Mouse (Mus musculus) intestine, embryonic 14.5 days (tissue): Measurements from ENCODE around the gene Eprs. TPM values are rescaled to one million over a fixed set of nuclear protein-coding genes. Genes with fewer than 3 reads are reported as not detected.
A peak's percentile ranks its signal among the peaks of the same experiment; 100 is the strongest.
"Not testable (repeated sequence)": the region's sequence is repeated elsewhere in the genome, so short reads cannot be mapped to it uniquely, and the experiment has no call there.

Experiments used
- ATAC-seq: fragments of 200-750 bp; cut with Nextera tagmentation; replicated peaks from 2 replicates; pipeline ENCODE4 v1.8.0; 2017; ENCODE audit warnings: low read depth, moderate number of reproducible peaks, moderate TSS enrichment, moderate library complexity; ENCODE audit not compliant: low FRiP score, low TSS enrichment
- DNase-seq: peaks from one replicate; pipeline ENCODE4 v3.0.0-alpha.2; 2018; ENCODE audit warnings: low spot score
- H3K27ac ChIP-seq: fragments of 300-500 bp; sonication (generic); 2 replicates; pipeline ENCODE4 v1.5.1; 2014; ENCODE audit warnings: low read depth, mild to moderate bottlenecking, control low read depth
- H3K27me3 ChIP-seq: fragments of 300-500 bp; sonication (generic); replicated peaks from 2 replicates; pipeline ENCODE4 v1.6.1; 2014; ENCODE audit warnings: low read length, control low read depth; ENCODE audit not compliant: control insufficient read depth, insufficient read depth
- H3K36me3 ChIP-seq: fragments of 300-500 bp; sonication (generic); 2 replicates; pipeline ENCODE4 v1.6.1; 2014; ENCODE audit warnings: low read length, control low read depth; ENCODE audit not compliant: control insufficient read depth, insufficient read depth
- H3K4me1 ChIP-seq: fragments of 300-500 bp; sonication (generic); replicated peaks from 2 replicates; pipeline ENCODE4 v1.6.1; 2014; ENCODE audit warnings: low read length, control low read depth, mixed read lengths; ENCODE audit not compliant: control insufficient read depth, insufficient read depth
- H3K4me2 ChIP-seq: fragments of 300-500 bp; sonication (generic); 2 replicates; pipeline ENCODE4 v1.6.1; 2014; ENCODE audit warnings: low read length
- H3K4me3 ChIP-seq: fragments of 300-500 bp; sonication (generic); 2 replicates; pipeline ENCODE4 v1.5.1; 2014; ENCODE audit warnings: low read depth, low read length, control low read depth, mixed read lengths
- H3K9ac ChIP-seq: fragments of 300-500 bp; sonication (generic); 2 replicates; pipeline ENCODE4 v1.6.1; 2014; ENCODE audit warnings: mild to moderate bottlenecking, low read length
- H3K9me3 ChIP-seq: fragments of 300-500 bp; sonication (generic); 2 replicates; pipeline ENCODE4 v1.6.1; 2016; ENCODE audit warnings: low read length, control low read depth; ENCODE audit not compliant: control insufficient read depth
- WGBS: fragments of 180-500 bp; shearing (Covaris S2); extraction: QIAGEN DNeasy Blood & Tissue Kit; methylation state at CpG from one replicate; pipeline ENCODE4 v1.1.7; 2014; 5-methylcytosine and 5-hydroxymethylcytosine counted together
- polyA plus RNA-seq: library from polyadenylated mRNA; unstranded; fragments of >200 nt; fragmentation: Nextera tagmentation; extraction: Ambion mirVana; gene quantifications from 2 replicates; pipeline ENCODE4 v1.2.1, GENCODE M21; 2014

Eprs gene
- 143 and 149 TPM in 2 replicates for polyA plus RNA-seq

GRCm38 (mm10) chr1:185362677-185363520 is at the start of gene Eprs:
Gene Eprs, plus strand, starts transcription at chr1:185363044.
- Histone ChIP-seq H3K4me3 (peak within 1 kb of the TSS; percentile 90), H3K4me1 (peaks cover 21% of the 10 kb centered on the region), H3K27ac (peak within 1 kb of the TSS; percentile 93), H3K9me3 (no peaks in the 10 kb centered on the region), H3K4me2 (peak within 1 kb of the TSS; percentile 83), H3K36me3 (peaks cover 19% of the 10 kb centered on the region), H3K27me3 (no peaks in the 10 kb centered on the region), H3K9ac (peak within 1 kb of the TSS; percentile 90)
- WGBS, result under 1% methylated on average over 89 of the region's 92 CpGs
- ATAC-seq (peak; percentile 95), DNase-seq (peak; percentile 99)

GRCm38 (mm10) chr1:185314546-185314945 is 48.3 kb upstream of the Eprs start:
- Histone ChIP-seq H3K4me3 (no peak overlapping the region), H3K4me2 (no peak overlapping the region), H3K9me3 (no peaks in the 10 kb centered on the region), H3K4me1 (no peaks in the 10 kb centered on the region), H3K27ac (no peak overlapping the region), H3K9ac (no peak overlapping the region), H3K27me3 (no peaks in the 10 kb centered on the region), H3K36me3 (peaks cover 68% of the 10 kb centered on the region)
- 92% methylated on average over 4 of the region's 4 CpGs for WGBS
- ATAC-seq (no peak), DNase-seq (no peak)

GRCm38 (mm10) chr1:185315846-185316568 is 46.8 kb upstream of the Eprs start:
- DNase-seq (no peak), ATAC-seq (no peak)
- 91% methylated on average over 16 of the region's 16 CpGs for WGBS
- no peak overlapping the region for H3K9ac ChIP-seq
- H3K9me3 ChIP-seq, result no peaks in the 10 kb centered on the region
- H3K4me1 ChIP-seq, result no peaks in the 10 kb centered on the region
- no peaks in the 10 kb centered on the region for H3K27me3 ChIP-seq
- no peak overlapping the region for H3K4me2 ChIP-seq
- H3K36me3 ChIP-seq, result peaks cover 79% of the 10 kb centered on the region
- no peak overlapping the region for H3K4me3 ChIP-seq
- H3K27ac ChIP-seq, result no peak overlapping the region

GRCm38 (mm10) chr1:185327754-185328345 is 35.0 kb upstream of the Eprs start:
- Histone ChIP-seq H3K36me3 (peaks cover 45% of the 10 kb centered on the region), H3K4me3 (peak overlapping the region; percentile 98), H3K9ac (peak overlapping the region; percentile 93), H3K4me2 (peak overlapping the region; percentile 77), H3K4me1 (peaks cover 15% of the 10 kb centered on the region)
- ATAC-seq, H3K9me3 ChIP-seq, H3K27me3 ChIP-seq, DNase-seq, H3K27ac ChIP-seq: not testable (repeated sequence)
- WGBS, result 62% methylated on average over 3 of the region's 3 CpGs

- DNase-seq (peak; percentile 96), ATAC-seq (peak; percentile 82)
- Histone ChIP-seq H3K27ac (peak within 1 kb of the TSS; percentile 92), H3K4me1 (peaks cover 21% of the 10 kb centered on the region), H3K4me3 (peak within 1 kb of the TSS; percentile 98), H3K9ac (peak within 1 kb of the TSS; percentile 93), H3K27me3 (no peaks in the 10 kb centered on the region), H3K9me3 (no peaks in the 10 kb centered on the region), H3K36me3 (peaks cover 34% of the 10 kb centered on the region), H3K4me2 (peak within 1 kb of the TSS; percentile 77)
- WGBS, result under 1% methylated on average over 76 of the region's 76 CpGs
Measured at GRCm38 (mm10) chr1:185328721-185329610, 33.9 kb upstream of the Eprs start, which contains the start of gene Iars2. Gene Iars2, minus strand, starts transcription at chr1:185329396.

- Histone ChIP-seq H3K9ac (no peak overlapping the region), H3K4me3 (peak overlapping the region; percentile 98; the same call in 1 of the 2 replicates), H3K36me3 (peaks cover 25% of the 10 kb centered on the region), H3K4me2 (peak overlapping the region; percentile 77; the same call in 1 of the 2 replicates), H3K27me3 (no peaks in the 10 kb centered on the region), H3K4me1 (peaks cover 21% of the 10 kb centered on the region), H3K9me3 (no peaks in the 10 kb centered on the region), H3K27ac (no peak overlapping the region)
- ATAC-seq (no peak), DNase-seq (no peak)
- 96% methylated on average over 8 of the region's 8 CpGs for WGBS
Measured at GRCm38 (mm10) chr1:185329851-185330250, 33.0 kb upstream of the Eprs start.

- H3K9me3 ChIP-seq, result no peaks in the 10 kb centered on the region
- H3K4me2 ChIP-seq, result peak overlapping the region; percentile 84
- no peak overlapping the region; the same call in 1 of the 2 replicates for H3K9ac ChIP-seq
- no peaks in the 10 kb centered on the region for H3K27me3 ChIP-seq
- H3K27ac ChIP-seq, result no peak overlapping the region
- H3K4me1 ChIP-seq, result peaks cover 21% of the 10 kb centered on the region
- WGBS, result 51% methylated on average over 5 of the region's 5 CpGs
- H3K36me3 ChIP-seq, result peaks cover 10% of the 10 kb centered on the region
- H3K4me3 ChIP-seq, result peak overlapping the region; percentile 61; the same call in 1 of the 2 replicates
- ATAC-seq (no peak), DNase-seq (no peak)
Measured at GRCm38 (mm10) chr1:185331364-185331763, 31.5 kb upstream of the Eprs start.
